Mouse (Mus musculus) megakaryocyte, embryonic 14.5 days (primary cell): ENCODE results near the gene Cnst. TPM values are rescaled to one million over a fixed set of nuclear protein-coding genes. Genes with fewer than 3 reads are reported as not detected.

Source experiments
- H3K27me3 ChIP-seq: replicated peaks from 2 replicates; pipeline ENCODE3; 2012; ENCODE audit warnings: inconsistent platforms
- H3K36me3 ChIP-seq: replicated peaks from 2 replicates; pipeline ENCODE3; 2012; ENCODE audit warnings: low read length, inconsistent platforms, mixed read lengths
- H3K4me1 ChIP-seq: 2 replicates; pipeline ENCODE4 v1.6.1; 2012; ENCODE audit warnings: inconsistent platforms
- H3K4me3 ChIP-seq: replicated peaks from 2 replicates; pipeline ENCODE3; 2012; ENCODE audit warnings: moderate library complexity, mild to moderate bottlenecking, inconsistent platforms
- H3K9me3 ChIP-seq: 2 replicates; pipeline ENCODE4 v1.6.1; 2012; ENCODE audit warnings: inconsistent platforms
- FLI1 ChIP-seq: IDR thresholded peaks from 2 replicates; pipeline ENCODE4 v1.6.1; 2012; ENCODE audit warnings: low read length, inconsistent platforms, mixed read lengths
- GATA1 ChIP-seq: IDR thresholded peaks from 3 replicates; pipeline ENCODE4 v1.6.1; 2012; ENCODE audit warnings: mixed read lengths, low read length, inconsistent platforms, borderline replicate concordance
- polyA plus RNA-seq: library from polyadenylated mRNA; stranded (reverse); fragments of >175 nt; gene quantifications from 2 replicates; pipeline ENCODE4 v1.2.3, GENCODE M21; 2012; ENCODE audit warnings: low replicate concordance; ENCODE audit not compliant: insufficient read depth

Gene Cnst
- polyA plus RNA-seq, 1 experiment: 7.3 TPM

DNA sequence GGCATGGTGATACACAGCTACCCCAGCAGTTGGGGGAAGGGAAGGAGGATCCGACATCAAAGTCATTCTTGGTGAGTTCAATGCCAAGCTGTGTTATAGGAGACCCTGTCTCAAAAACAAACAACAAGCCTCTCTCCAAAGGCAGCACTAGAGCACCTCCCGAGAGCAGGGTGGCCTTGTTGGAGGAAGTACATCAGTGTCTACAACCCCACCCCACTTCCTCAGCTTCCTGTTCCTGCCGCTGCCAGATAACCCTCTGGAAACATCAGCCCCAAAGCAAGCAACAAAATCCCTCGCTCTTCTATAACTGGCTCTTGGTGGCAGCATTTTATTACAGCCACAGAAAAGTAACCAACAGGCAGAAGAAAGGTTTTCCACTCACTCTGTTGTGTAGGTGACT, 104.1 kb downstream of the Cnst start:
- TF ChIP-seq GATA1: no peak
- TF ChIP-seq FLI1: no peak
- H3K4me3 ChIP-seq: no peak overlapping the region

GRCm38 (mm10) chr1:179651224-179651623, 105.1 kb downstream of the Cnst start:
- no peaks in the 10 kb centered on the region for H3K27me3 ChIP-seq
- no peak overlapping the region for H3K4me3 ChIP-seq
- TF ChIP-seq GATA1 (no peak), FLI1 (no peak)
- peaks cover 4% of the 10 kb centered on the region; the same call in 1 of the 2 replicates for H3K9me3 ChIP-seq
- no peaks in the 10 kb centered on the region for H3K36me3 ChIP-seq
- peaks cover 36% of the 10 kb centered on the region for H3K4me1 ChIP-seq

More for the DNA sequence above, 104.1 kb downstream of the Cnst start:
- Histone ChIP-seq H3K4me1 (peaks cover 42% of the 10 kb centered on the region), H3K27me3 (peaks cover 2% of the 10 kb centered on the region), H3K36me3 (no peaks in the 10 kb centered on the region), H3K9me3 (peaks cover 4% of the 10 kb centered on the region; the same call in 1 of the 2 replicates)

GRCm38 (mm10) chr1:179663065-179663464, 116.9 kb downstream of the Cnst start:
- TF ChIP-seq GATA1 (no peak), FLI1 (no peak)
- peaks cover 13% of the 10 kb centered on the region for H3K4me1 ChIP-seq
- H3K4me3 ChIP-seq: no peak overlapping the region
- no peaks in the 10 kb centered on the region for H3K36me3 ChIP-seq
- peaks cover 31% of the 10 kb centered on the region for H3K27me3 ChIP-seq
- H3K9me3 ChIP-seq: peaks cover 7% of the 10 kb centered on the region; the same call in 1 of the 2 replicates

DNA sequence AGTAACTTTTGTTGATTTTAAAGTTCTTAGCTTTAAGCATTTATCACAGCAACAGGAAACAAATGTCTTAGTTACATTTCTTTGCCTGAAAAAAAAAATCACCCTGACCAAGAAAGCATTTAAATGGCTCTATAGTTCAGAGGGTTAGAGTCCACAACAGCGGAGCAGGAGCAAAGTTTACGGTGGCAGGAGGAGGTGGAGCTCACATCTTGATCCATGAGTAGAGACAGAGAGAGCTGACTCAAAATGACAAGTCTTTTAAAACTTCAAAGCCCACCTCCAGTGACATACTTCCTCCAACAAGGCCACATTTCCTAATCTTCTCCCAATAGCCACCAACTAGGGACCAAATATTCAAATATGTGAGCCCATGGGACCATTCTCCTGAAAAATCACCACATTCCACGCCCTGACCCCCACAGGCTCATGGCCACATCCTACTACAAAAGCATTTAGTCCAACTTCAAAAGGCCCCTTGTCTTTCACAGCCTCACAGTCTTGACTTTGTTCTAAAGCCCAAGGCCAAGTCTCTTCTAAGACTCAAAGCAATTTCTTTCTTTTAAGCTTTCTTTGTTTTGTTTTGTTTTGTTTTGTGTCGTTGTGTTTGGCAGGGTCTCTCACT, 118.2 kb downstream of the Cnst start:
- Histone ChIP-seq H3K27me3 (peaks cover 45% of the 10 kb centered on the region), H3K9me3 (peaks cover 7% of the 10 kb centered on the region; the same call in 1 of the 2 replicates), H3K36me3 (no peaks in the 10 kb centered on the region), H3K4me3 (no peak overlapping the region), H3K4me1 (peaks cover 24% of the 10 kb centered on the region)
- TF ChIP-seq FLI1: no peak
- no peak for TF ChIP-seq GATA1

DNA sequence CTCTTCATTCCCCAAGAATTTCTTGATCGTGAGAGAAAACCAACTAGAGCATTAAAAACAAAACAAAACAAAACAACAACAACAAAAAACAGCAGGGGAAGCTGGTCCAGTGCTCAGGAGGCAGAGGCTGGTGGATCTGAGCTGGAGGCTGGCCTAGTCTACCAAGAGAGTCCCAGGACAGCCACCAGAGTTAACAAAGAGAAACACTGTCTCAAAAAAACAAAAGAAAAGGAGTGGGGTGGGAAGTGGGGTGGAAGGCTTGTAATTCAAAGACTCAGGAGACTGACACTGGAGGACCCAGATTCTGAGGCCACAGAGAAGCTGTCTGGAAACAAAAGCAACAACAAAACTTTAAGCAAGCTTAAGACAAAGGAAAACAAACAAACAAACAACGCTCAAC, 120.8 kb downstream of the Cnst start:
- Histone ChIP-seq H3K4me1 (peaks cover 24% of the 10 kb centered on the region), H3K36me3 (no peaks in the 10 kb centered on the region), H3K9me3 (peaks cover 7% of the 10 kb centered on the region; the same call in 1 of the 2 replicates), H3K27me3 (peaks cover 54% of the 10 kb centered on the region), H3K4me3 (no peak overlapping the region)
- TF ChIP-seq GATA1 (no peak), FLI1 (no peak)

GRCm38 (mm10) chr1:179667450-179667849, 121.3 kb downstream of the Cnst start:
- Histone ChIP-seq H3K36me3 (no peaks in the 10 kb centered on the region), H3K4me1 (peaks cover 24% of the 10 kb centered on the region), H3K4me3 (peak overlapping the region; percentile 94), H3K9me3 (peaks cover 5% of the 10 kb centered on the region; the same call in 1 of the 2 replicates), H3K27me3 (peaks cover 55% of the 10 kb centered on the region)
- no peak for TF ChIP-seq FLI1
- TF ChIP-seq GATA1: no peak

- Histone ChIP-seq H3K9me3 (no peaks in the 10 kb centered on the region), H3K4me3 (peak within 1 kb of the TSS; percentile 94), H3K4me1 (peaks cover 24% of the 10 kb centered on the region), H3K27me3 (peaks cover 58% of the 10 kb centered on the region), H3K36me3 (no peaks in the 10 kb centered on the region)
- TF ChIP-seq FLI1: no peak
- no peak for TF ChIP-seq GATA1
These were observed 122.0 kb downstream of the Cnst start, which contains the start of gene Sccpdh for GRCm38 (mm10) chr1:179668013-179668805. Gene Sccpdh, plus strand, starts transcription at chr1:179668210.

DNA sequence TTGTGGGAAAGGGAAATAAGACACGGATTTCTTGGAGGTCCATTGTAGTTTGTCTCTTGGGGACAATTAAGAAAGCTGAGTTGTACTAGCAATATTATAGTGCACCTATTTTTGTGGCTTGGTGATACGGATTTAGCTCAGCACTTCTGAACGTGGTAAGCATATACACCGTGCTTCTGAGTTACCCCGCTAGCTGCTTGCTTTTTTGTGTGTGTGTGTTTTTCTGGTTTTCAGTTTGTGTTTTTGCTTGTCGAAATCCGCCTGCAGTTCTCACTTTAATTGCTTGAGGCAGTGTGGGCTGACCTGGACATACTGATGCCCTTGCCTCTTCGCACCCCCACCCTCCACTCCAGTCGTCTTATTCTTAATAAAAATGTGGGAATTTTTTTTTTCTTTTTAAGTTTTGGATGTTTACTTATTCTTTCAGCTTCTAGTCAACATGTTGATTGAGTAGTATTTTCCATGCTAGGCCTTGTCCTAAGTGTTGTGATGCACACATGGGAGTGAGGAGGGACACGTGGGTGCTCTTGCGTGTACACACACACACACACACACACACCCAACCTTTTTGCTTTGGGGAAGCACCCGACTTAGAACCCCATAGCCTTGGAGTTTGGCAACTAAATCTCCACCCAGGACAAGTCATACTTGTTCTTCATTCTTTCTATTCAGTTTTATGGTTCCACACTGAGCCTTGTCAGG, 122.8 kb downstream of the Cnst start:
- Histone ChIP-seq H3K36me3 (no peaks in the 10 kb centered on the region), H3K27me3 (peaks cover 58% of the 10 kb centered on the region), H3K4me3 (peak overlapping the region; percentile 94), H3K9me3 (no peaks in the 10 kb centered on the region), H3K4me1 (peaks cover 24% of the 10 kb centered on the region)
- TF ChIP-seq FLI1 (no peak), GATA1 (no peak)

DNA sequence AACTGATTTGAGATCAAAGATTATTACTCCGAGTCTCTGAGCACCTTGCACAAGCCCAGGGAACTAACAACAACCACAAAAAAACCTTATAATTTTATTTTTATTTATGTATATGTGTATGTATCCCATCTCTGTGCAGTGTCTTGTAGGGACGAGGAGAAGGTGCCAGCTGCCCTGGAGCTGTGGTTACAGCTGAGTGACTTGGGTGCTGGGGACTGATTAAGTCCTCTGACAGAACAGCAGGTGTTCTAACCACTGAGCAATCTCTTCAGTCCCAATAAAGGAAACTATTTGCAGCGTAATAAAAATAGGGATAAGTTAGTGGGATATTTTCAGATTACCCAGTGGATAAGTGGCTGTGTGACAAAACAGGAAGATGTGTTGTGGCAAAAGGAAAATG, 128.2 kb downstream of the Cnst start:
- Histone ChIP-seq H3K36me3 (no peaks in the 10 kb centered on the region), H3K4me1 (peaks cover 4% of the 10 kb centered on the region; the same call in 1 of the 2 replicates), H3K9me3 (no peaks in the 10 kb centered on the region), H3K4me3 (no peak overlapping the region), H3K27me3 (peaks cover 23% of the 10 kb centered on the region)
- TF ChIP-seq GATA1: no peak
- no peak for TF ChIP-seq FLI1
